Mouse (Mus musculus) limb, embryonic 13.5 days (tissue): Measurements from ENCODE around the gene Zfpm1. TPM values are rescaled to one million over a fixed set of nuclear protein-coding genes. Genes with fewer than 3 reads are reported as not detected.
A peak's percentile ranks its signal among the peaks of the same experiment; 100 is the strongest.

Experiments used
- ATAC-seq: fragments of 200-750 bp; cut with Nextera tagmentation; 2 replicates; pipeline ENCODE4 v1.8.0; 2017; ENCODE audit warnings: low read depth, moderate number of reproducible peaks, moderate TSS enrichment; ENCODE audit not compliant: low FRiP score
- H3K27ac ChIP-seq: fragments of 300-500 bp; sonication (generic); 2 replicates; pipeline ENCODE4 v1.5.1; 2015; ENCODE audit warnings: inconsistent platforms, mild to moderate bottlenecking, moderate library complexity
- H3K27me3 ChIP-seq: fragments of 300-500 bp; sonication (generic); 2 replicates; pipeline ENCODE4 v1.6.1; 2015; ENCODE audit warnings: mild to moderate bottlenecking, inconsistent platforms
- H3K36me3 ChIP-seq: fragments of 300-500 bp; sonication (generic); 2 replicates; pipeline ENCODE4 v1.6.1; 2015; ENCODE audit warnings: inconsistent platforms, mild to moderate bottlenecking, moderate library complexity
- H3K4me1 ChIP-seq: fragments of 300-500 bp; sonication (generic); 2 replicates; pipeline ENCODE4 v1.6.1; 2015; ENCODE audit warnings: inconsistent platforms
- H3K4me2 ChIP-seq: fragments of 300-500 bp; sonication (generic); replicated peaks from 2 replicates; pipeline ENCODE4 v1.6.1; 2015; ENCODE audit warnings: inconsistent platforms, mild to moderate bottlenecking, moderate library complexity
- H3K4me3 ChIP-seq: fragments of 300-500 bp; sonication (generic); 2 replicates; pipeline ENCODE4 v1.5.1; 2015; ENCODE audit warnings: moderate library complexity, mild to moderate bottlenecking, inconsistent platforms
- H3K9ac ChIP-seq: fragments of 300-500 bp; sonication (generic); 2 replicates; pipeline ENCODE4 v1.6.1; 2015; ENCODE audit warnings: mild to moderate bottlenecking, inconsistent platforms
- H3K9me3 ChIP-seq: fragments of 300-500 bp; sonication (generic); 2 replicates; pipeline ENCODE4 v1.6.1; 2016; ENCODE audit warnings: inconsistent platforms
- WGBS: fragments of 180-500 bp; shearing (Covaris S2); methylation state at CpG from one replicate; pipeline ENCODE4 v1.1.7; 2015; 5-methylcytosine and 5-hydroxymethylcytosine counted together
- polyA plus RNA-seq: library from polyadenylated mRNA; unstranded; fragments of >200 nt; fragmentation: Nextera tagmentation; extraction: Ambion mirVana; gene quantifications from 2 replicates; pipeline ENCODE4 v1.2.1, GENCODE M21; 2015

Zfpm1 gene
- polyA plus RNA-seq, 1 experiment from 2014 or later, result 0.80 TPM

DNA sequence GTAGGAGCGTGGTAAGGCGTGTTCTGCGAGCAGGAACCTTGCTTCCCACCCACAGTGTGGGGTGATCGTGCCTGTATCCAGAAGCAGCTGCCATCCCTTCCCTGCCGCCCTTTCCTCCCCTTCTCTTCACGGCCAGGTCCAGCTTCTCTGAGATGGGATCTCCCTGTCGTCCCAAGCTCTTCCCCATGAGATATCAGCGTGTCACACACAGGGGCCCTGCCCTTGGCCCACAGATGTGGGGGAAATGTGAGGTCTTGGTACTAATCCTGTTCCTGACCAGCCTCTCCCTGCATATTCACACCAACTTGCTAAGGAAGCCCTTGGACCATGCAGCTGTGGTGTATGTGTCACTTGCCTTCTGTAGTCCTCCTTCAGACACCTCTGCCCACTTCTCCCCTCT, 5.8 kb downstream of the Zfpm1 start:
- H3K27ac ChIP-seq, result no peak overlapping the region
- H3K9ac ChIP-seq, result no peak overlapping the region
- peaks cover 49% of the 10 kb centered on the region for H3K27me3 ChIP-seq
- no peaks in the 10 kb centered on the region for H3K9me3 ChIP-seq
- H3K36me3 ChIP-seq, result no peaks in the 10 kb centered on the region
- no peak overlapping the region for H3K4me3 ChIP-seq
- 66% methylated on average over 8 of the region's 8 CpGs for WGBS
- ATAC-seq, result no peak
- peaks cover 25% of the 10 kb centered on the region for H3K4me1 ChIP-seq
- H3K4me2 ChIP-seq, result no peak overlapping the region

DNA sequence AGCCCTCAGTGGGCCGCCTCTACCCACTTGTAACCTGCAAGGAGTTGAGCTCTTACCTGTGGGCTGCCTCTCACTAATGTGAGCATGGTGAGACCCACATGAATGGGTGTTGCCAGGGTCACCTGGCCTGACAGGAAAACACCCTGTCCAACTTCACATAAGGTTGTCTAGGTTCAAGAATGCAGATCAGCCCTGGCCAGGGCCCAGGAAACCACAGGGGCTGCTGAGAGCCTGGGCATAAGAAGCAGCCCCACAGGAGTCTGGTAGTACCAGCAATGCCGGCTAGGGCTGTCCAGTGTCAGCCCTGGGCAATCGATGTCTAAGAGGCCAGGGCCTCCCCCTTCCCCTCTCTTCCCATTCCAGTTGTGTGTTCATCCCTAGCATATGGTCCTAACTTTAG, 6.4 kb downstream of the Zfpm1 start:
- no peak for ATAC-seq
- no peak overlapping the region for H3K4me3 ChIP-seq
- H3K27me3 ChIP-seq, result peaks cover 43% of the 10 kb centered on the region
- H3K36me3 ChIP-seq, result no peaks in the 10 kb centered on the region
- H3K9me3 ChIP-seq, result no peaks in the 10 kb centered on the region
- WGBS, result 70% methylated on average over 3 of the region's 3 CpGs
- peaks cover 21% of the 10 kb centered on the region for H3K4me1 ChIP-seq
- H3K27ac ChIP-seq, result no peak overlapping the region
- H3K4me2 ChIP-seq, result no peak overlapping the region
- no peak overlapping the region for H3K9ac ChIP-seq

DNA sequence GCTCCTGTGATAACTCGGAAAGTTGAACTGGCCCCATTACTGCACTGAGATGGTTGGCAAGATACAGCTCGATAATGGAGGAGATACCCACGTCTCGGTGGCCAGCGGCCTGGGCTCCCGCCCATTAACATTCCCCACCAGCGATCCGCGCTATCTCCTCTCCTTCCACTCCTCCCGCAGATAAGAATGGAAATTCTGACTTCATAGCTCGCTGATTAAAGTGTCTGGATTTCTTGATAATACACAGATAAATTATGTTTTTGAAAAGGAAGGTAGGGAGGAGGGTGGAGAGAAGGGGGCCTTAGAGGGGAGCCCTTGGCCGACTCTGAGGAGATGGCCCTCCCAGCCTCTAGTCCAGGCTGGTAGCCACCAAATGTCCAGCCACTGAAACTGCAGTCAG, 9.1 kb downstream of the Zfpm1 start:
- Histone ChIP-seq H3K9me3 (no peaks in the 10 kb centered on the region), H3K27me3 (peaks cover 16% of the 10 kb centered on the region), H3K27ac (no peak overlapping the region), H3K9ac (no peak overlapping the region), H3K4me3 (no peak overlapping the region), H3K4me2 (no peak overlapping the region), H3K36me3 (no peaks in the 10 kb centered on the region), H3K4me1 (peaks cover 18% of the 10 kb centered on the region)
- 77% methylated on average over 12 of the region's 12 CpGs for whole genome bisulfite sequencing
- no peak for ATAC-seq

DNA sequence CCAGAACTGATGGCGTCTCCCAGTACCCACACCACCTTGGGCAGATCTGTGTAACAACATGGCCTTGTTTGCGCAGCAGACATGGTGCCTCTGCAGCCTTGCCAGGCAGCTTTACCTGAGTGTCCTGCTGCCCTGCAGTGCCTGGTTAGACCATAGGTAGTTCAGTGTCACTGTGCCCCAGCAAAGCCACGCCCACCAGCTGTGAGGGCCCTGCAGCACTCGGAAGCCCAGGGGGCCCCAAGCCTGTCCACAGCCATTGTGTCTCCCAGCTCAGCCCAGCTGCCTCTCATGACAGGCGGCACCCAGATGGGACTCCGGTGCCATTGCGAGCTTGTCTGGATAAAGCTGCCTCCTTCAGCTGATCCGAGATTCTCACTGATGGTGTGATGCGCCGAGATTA, 9.6 kb downstream of the Zfpm1 start:
- no peak for ATAC-seq
- whole genome bisulfite sequencing, result 66% methylated on average over 10 of the region's 10 CpGs
- no peak overlapping the region for H3K9ac ChIP-seq
- peaks cover 21% of the 10 kb centered on the region for H3K4me1 ChIP-seq
- no peak overlapping the region for H3K27ac ChIP-seq
- H3K36me3 ChIP-seq, result no peaks in the 10 kb centered on the region
- no peak overlapping the region for H3K4me3 ChIP-seq
- peaks cover 11% of the 10 kb centered on the region; the same call in 1 of the 2 replicates for H3K27me3 ChIP-seq
- H3K4me2 ChIP-seq, result no peak overlapping the region
- no peaks in the 10 kb centered on the region for H3K9me3 ChIP-seq

DNA sequence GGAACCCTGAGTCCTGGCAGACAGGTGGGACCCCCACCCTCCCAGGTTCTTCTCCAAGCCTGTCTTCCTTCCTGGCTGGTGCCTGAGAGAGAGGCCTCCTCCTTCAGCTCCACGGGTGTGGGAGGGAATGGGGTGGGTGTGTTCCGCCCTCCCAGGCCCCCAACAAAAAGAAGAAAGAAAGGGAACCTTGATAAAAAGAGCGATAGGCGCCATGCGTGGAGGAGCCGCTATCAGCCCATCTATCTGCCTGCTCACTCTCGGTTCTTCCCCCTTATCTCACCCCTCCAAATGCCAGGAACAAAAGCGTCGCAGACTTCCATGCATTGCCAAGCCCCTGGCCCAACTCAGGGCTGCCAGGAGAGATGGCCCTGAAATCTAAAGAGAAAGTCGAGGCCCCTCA, 11.5 kb downstream of the Zfpm1 start:
- Histone ChIP-seq H3K9ac (no peak overlapping the region), H3K27me3 (peaks cover 5% of the 10 kb centered on the region; the same call in 1 of the 2 replicates), H3K4me1 (peaks cover 28% of the 10 kb centered on the region), H3K9me3 (no peaks in the 10 kb centered on the region), H3K36me3 (no peaks in the 10 kb centered on the region), H3K4me2 (no peak overlapping the region), H3K27ac (0 out of 2 replicates have a peak overlapping the region, but pooled peaks have one; percentile 49), H3K4me3 (no peak overlapping the region)
- no peak for ATAC-seq
- WGBS, result 67% methylated on average over 10 of the region's 10 CpGs

DNA sequence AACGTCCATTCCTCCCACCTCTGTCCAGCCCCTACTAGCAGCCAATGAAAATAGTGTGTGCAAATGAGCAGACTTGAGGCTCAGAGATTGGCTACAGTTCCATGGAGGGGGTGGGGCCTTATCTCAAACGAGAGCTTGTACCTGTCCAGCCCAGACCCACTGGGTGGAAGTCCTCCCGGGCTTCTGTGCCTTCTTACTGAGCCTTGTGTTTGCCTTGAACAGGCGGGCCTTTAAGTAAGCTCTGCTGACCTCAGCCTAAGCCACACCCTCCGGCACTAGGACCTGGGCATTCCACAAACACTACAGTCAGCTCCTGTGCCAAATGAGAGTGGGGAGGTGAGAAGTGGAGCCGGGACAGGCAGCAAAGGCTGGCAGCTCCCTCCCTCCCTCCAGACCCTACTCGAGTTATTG, 12.3 kb downstream of the Zfpm1 start:
- Histone ChIP-seq H3K36me3 (no peaks in the 10 kb centered on the region), H3K4me1 (peaks cover 28% of the 10 kb centered on the region), H3K4me2 (peak overlapping the region; percentile 41), H3K27ac (peak overlapping the region; percentile 49; the same call in 1 of the 2 replicates), H3K9me3 (no peaks in the 10 kb centered on the region), H3K9ac (no peak overlapping the region), H3K4me3 (no peak overlapping the region), H3K27me3 (peaks cover 4% of the 10 kb centered on the region; the same call in 1 of the 2 replicates)
- peak; percentile 94 for ATAC-seq
- WGBS, result under 1% methylated on average over 7 of the region's 7 CpGs

DNA sequence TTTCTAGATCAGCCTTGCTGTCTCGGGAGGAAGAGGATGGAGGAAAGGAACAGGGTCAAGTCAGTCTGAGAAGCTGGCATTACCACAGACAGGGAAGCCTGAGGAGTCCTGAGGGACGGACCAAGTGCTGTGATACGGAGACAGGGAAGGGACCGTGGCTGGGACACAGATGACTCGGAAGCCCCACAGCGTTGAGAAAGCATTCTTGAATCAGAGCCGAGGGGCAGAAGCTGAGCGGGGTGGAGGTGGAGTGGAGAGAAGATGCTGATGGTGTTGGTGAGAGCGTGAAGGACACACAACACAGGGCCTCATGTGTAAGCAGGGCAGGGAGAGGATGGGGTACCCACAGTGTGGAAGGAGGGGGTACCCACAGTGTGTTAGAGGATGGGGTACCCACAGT, 13.4 kb downstream of the Zfpm1 start:
- WGBS, result 72% methylated on average over 9 of the region's 9 CpGs
- Histone ChIP-seq H3K4me2 (no peak overlapping the region), H3K36me3 (no peaks in the 10 kb centered on the region), H3K9ac (no peak overlapping the region), H3K27me3 (no peaks in the 10 kb centered on the region), H3K4me1 (peaks cover 28% of the 10 kb centered on the region), H3K4me3 (no peak overlapping the region), H3K27ac (no peak overlapping the region), H3K9me3 (no peaks in the 10 kb centered on the region)
- no peak for ATAC-seq

DNA sequence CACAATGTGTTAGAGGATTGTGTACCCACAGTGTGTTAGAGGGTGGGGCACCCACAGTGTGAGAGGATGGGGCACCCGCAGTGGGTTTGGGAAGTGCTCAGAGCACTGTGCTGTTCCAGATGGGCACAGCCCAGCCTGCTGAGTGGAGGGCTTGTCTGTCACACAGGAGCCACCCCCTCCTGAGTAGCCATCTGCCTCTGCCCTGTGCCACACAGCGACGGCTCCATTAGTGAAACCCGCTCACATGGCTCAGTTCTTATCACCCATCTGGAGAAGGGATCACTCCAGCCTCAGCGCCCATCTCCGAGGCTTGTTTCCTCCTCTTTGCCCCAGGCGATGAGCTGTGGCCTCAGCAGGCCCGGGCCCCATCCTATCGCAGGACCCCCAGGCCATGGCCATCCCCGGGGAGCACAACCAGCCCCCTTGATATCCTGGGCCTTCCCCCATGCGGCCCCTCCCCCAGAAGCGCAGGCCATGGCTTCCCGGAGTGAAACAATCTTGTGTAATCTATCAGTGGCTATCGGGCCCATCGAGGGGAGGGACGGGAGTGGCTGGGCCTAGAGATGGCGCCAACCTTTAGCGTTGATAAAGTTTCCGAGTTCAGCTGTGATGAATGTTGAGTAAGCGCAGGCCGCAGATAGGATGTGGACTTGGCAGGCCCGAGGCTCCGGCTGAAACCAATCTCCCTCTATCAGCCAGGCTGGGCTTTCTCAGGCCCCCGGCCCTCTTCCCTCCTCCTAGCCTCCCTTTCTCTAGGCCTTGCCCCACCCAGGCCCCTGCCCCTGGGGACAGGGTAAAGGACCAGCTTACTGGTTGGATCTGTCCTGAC, 14.4 kb downstream of the Zfpm1 start:
- peaks cover 28% of the 10 kb centered on the region for H3K4me1 ChIP-seq
- H3K9ac ChIP-seq, result peak overlapping the region; percentile 35; the same call in 1 of the 2 replicates
- WGBS, result 40% methylated on average over 24 of the region's 24 CpGs
- no peak overlapping the region for H3K27ac ChIP-seq
- no peak overlapping the region for H3K4me2 ChIP-seq
- H3K4me3 ChIP-seq, result no peak overlapping the region
- no peaks in the 10 kb centered on the region for H3K36me3 ChIP-seq
- H3K9me3 ChIP-seq, result no peaks in the 10 kb centered on the region
- no peak for ATAC-seq
- no peaks in the 10 kb centered on the region for H3K27me3 ChIP-seq

DNA sequence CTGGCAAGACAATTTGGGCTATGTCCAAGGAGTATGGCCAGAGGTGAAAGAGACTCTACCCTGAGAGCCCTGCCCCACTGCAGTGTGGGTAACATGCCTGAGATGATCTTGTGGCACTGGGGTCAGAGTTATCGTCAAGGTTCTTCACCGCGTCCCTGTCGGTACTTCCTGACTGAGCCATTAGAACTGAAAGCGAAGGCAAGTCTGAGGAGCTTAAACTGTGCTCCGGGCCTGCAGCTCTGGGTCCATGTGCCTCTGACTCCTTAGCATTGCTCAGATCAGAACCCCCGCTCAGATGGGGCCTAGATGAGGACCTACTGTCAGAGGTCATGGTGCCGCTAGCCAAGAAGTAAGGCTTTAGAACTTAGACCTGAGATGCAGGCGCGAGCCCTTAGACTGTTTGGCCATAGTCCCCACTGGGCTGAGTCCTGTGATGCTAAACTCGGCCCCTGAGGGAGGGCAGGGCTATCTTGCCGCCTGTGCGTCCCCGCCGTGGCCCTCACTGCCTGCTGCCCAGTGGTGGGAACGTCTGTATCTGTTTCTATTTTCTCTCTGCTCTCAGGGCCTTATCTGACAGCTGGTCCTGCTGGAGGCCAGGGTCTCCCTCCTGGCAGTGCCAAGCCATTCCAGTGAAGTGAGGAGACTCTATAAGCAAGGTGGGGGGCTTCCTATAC, 17.8 kb downstream of the Zfpm1 start:
- no peak for ATAC-seq
- no peaks in the 10 kb centered on the region for H3K9me3 ChIP-seq
- peaks cover 17% of the 10 kb centered on the region for H3K4me1 ChIP-seq
- H3K27me3 ChIP-seq, result no peaks in the 10 kb centered on the region
- WGBS, result 65% methylated on average over 16 of the region's 16 CpGs
- H3K4me2 ChIP-seq, result no peak overlapping the region
- no peak overlapping the region for H3K9ac ChIP-seq
- H3K36me3 ChIP-seq, result no peaks in the 10 kb centered on the region
- no peak overlapping the region for H3K4me3 ChIP-seq
- H3K27ac ChIP-seq, result no peak overlapping the region

DNA sequence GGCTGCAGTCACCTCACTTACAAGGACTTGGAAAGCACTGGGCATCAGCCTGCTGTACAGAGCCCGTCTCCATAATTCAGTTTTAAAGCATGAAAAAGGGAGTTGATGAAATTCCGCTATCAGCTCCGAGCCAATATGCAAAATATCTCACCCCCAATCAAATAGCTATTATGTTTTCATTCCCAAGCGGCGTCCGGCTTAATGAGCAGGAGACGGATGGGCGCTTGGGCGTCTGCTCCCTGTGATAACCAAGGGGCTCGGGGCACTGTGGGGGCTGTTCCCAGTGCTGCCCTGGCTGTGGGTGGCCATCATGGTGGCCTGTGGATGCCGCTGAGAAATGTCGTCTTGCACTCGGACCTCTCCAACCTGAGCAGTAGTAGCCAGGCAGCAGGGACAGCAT, 19.1 kb downstream of the Zfpm1 start:
- H3K4me1 ChIP-seq, result peaks cover 15% of the 10 kb centered on the region; the same call in 1 of the 2 replicates
- H3K9me3 ChIP-seq, result no peaks in the 10 kb centered on the region
- H3K4me2 ChIP-seq, result no peak overlapping the region
- H3K4me3 ChIP-seq, result no peak overlapping the region
- H3K36me3 ChIP-seq, result no peaks in the 10 kb centered on the region
- H3K27ac ChIP-seq, result no peak overlapping the region
- ATAC-seq, result no peak
- no peaks in the 10 kb centered on the region for H3K27me3 ChIP-seq
- H3K9ac ChIP-seq, result no peak overlapping the region
- 88% methylated on average over 13 of the region's 13 CpGs for WGBS

DNA sequence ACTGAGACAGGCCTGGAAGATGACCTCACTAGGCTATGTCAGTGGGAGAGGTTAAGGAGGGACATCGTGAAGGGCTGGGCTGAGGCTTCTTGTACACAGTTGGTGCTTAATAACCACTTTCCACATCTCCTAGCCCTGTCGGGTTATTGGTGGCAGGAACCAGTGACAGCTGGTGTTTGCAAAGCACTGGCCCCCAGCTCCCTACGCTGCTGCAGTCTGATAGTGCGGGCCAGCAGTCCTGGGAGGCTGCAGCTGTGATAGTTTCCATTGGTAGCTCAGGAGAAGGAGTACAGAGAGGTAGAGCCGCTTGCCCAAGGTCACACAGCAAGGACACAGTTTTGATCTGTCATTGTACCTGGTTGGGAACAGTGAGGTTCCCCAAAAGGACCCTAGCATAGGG, 19.9 kb downstream of the Zfpm1 start:
- Histone ChIP-seq H3K36me3 (no peaks in the 10 kb centered on the region), H3K9me3 (no peaks in the 10 kb centered on the region), H3K27me3 (no peaks in the 10 kb centered on the region), H3K4me3 (no peak overlapping the region), H3K4me2 (no peak overlapping the region), H3K9ac (no peak overlapping the region), H3K4me1 (peaks cover 11% of the 10 kb centered on the region; the same call in 1 of the 2 replicates), H3K27ac (no peak overlapping the region)
- ATAC-seq, result no peak
- WGBS, result 82% methylated on average over 5 of the region's 5 CpGs

DNA sequence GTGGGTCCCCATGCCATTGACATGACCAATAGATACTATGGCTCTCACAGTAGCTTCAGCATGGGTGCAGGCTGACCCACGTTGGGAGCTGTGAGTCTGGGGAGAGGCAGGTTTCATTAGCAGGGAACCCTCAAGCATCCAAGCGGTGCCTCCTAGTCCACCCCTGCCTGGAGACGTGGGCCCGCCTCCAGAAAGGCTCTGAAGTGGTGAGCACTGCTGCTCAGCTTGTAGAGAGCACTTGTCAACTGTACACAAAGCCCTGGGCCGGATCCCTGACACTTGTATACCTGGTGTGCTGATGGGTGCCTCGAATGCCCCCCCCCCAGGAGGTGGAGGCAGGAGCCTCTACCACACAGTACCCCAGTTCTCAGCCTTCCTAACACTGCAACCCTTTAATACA, 21.5 kb downstream of the Zfpm1 start:
- H3K36me3 ChIP-seq, result peaks cover 4% of the 10 kb centered on the region; the same call in 1 of the 2 replicates
- no peak overlapping the region for H3K27ac ChIP-seq
- H3K27me3 ChIP-seq, result no peaks in the 10 kb centered on the region
- no peak overlapping the region for H3K4me2 ChIP-seq
- no peak overlapping the region for H3K4me3 ChIP-seq
- WGBS, result 72% methylated on average over 6 of the region's 6 CpGs
- H3K9ac ChIP-seq, result no peak overlapping the region
- 0 out of 2 replicates have a peak, but pooled peaks cover 5% of the 10 kb centered on the region for H3K4me1 ChIP-seq
- no peak for ATAC-seq
- no peaks in the 10 kb centered on the region for H3K9me3 ChIP-seq
